Mouse (Mus musculus): ENCODE measurements around the gene Spink2. TPM values are rescaled to one million over a fixed set of nuclear protein-coding genes. Genes with fewer than 3 reads are reported as not detected.

Spink2 gene
- polyA plus RNA-seq, 1 experiment from 2014 or later: not detected

Other genes with a start within 250 kb of the Spink2 start
- 43.9 and 44.3 TPM in 2 replicates for gene Srp72, start 236.8 kb downstream of the Spink2 start, polyA plus RNA-seq (2015; fragmentation: Nextera tagmentation; extraction: Ambion mirVana)
- gene Arl9, start 207.4 kb downstream of the Spink2 start, polyA plus RNA-seq (2015; fragmentation: Nextera tagmentation; extraction: Ambion mirVana): 0.18 and 0.19 TPM in 2 replicates
- 0.22 and 0.43 TPM in 2 replicates for gene Thegl, start 195.4 kb downstream of the Spink2 start, polyA plus RNA-seq (2015; fragmentation: Nextera tagmentation; extraction: Ambion mirVana)
- 0.13 and 0.25 TPM in 2 replicates for gene Hopx, start 96.3 kb downstream of the Spink2 start, polyA plus RNA-seq (2015; fragmentation: Nextera tagmentation; extraction: Ambion mirVana)
- 5.9 and 6.1 TPM in 2 replicates for gene Rest, start 54.0 kb upstream of the Spink2 start, polyA plus RNA-seq (2015; fragmentation: Nextera tagmentation; extraction: Ambion mirVana)
- gene Noa1, start 98.6 kb upstream of the Spink2 start, polyA plus RNA-seq (2015; fragmentation: Nextera tagmentation; extraction: Ambion mirVana): 13.3 and 13.4 TPM in 2 replicates
- 24.9 and 25.7 TPM in 2 replicates for gene Polr2b, start 98.7 kb upstream of the Spink2 start, polyA plus RNA-seq (2015; fragmentation: Nextera tagmentation; extraction: Ambion mirVana)
- gene Igfbp7, start 196.6 kb upstream of the Spink2 start, polyA plus RNA-seq (2015; fragmentation: Nextera tagmentation; extraction: Ambion mirVana): 26.3 and 30.9 TPM in 2 replicates

Measured in liver, embryonic 16.5 days (tissue).